Mouse (Mus musculus): ENCODE data around the gene Emb. TPM values are rescaled to one million over a fixed set of nuclear protein-coding genes. Genes with fewer than 3 reads are reported as not detected.

Emb gene
- polyA plus RNA-seq, 1 experiment, result 11.4 TPM

DNA sequence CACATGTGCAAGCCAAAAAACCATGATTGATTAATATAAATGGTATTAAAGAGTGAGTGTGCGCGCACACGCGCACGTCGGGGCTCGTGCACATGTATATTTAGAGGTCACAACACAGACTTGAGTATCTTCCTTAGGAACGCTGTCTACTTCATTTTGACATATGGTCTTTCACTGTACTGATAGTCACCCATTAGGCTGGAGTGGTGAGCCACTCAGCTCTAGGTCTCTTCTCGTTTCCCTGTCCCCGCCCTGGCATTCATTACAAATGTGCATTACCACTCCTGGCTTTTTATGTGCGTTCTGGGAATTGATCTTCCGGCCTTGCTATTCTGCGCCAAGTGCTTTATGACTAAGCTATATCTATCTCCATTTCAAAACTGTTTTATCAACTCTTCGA, 59.6 kb downstream of the Emb start:
- DNase-seq (ENCODE audit: low read depth), result no peak
- TF ChIP-seq POLR2A (IDR thresholded peaks at IDR 0.05; ENCODE audit: borderline replicate concordance, extremely low read depth, insufficient read depth, insufficient read length, poor library complexity, severe bottlenecking) (no peak), CTCF (IDR thresholded peaks at IDR 0.05; ENCODE audit: borderline replicate concordance, extremely low read depth, insufficient read depth, insufficient read length) (no peak)

DNA sequence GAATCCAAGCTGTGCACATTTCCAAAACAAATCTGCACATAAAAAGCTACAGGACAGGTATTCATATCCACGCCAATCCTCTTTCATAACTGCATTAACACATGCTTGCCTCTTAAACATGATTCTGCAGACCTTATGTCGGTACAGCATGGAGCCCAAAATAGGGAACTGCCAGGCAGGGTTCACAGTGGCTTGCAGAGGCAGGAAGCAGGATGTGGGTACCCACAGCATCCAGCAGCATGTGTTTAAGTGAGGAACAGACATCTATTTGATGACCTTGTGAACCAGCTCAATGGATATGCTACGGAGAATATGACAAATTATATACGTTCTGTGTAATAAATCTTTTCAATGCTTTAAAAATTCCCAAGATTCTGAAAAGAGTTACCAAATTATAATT, 75.7 kb downstream of the Emb start:
- TF ChIP-seq CTCF (IDR thresholded peaks at IDR 0.05; ENCODE audit: borderline replicate concordance, extremely low read depth, insufficient read depth, insufficient read length) (no peak), POLR2A (IDR thresholded peaks at IDR 0.05; ENCODE audit: borderline replicate concordance, extremely low read depth, insufficient read depth, insufficient read length, poor library complexity, severe bottlenecking) (no peak)
- DNase-seq (ENCODE audit: low read depth), result no peak

DNA sequence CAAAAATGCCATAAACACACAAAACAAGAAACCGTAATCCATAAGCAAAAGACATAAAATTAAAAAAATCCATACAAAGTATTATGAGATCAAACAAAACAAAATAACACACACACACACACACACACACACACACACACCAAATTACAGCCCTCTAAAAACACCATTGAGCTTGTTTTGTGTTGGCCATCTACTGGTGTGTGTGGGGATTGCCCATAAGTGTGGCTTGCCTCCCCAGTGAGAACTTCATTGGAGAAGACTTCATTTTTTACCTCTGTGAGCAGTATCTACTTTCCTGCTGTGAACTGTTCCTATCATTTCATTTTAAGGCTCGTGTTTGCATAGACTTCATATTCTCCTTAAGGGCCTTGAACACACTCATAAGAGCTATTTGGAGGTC, 78.6 kb downstream of the Emb start:
- peak; percentile 14; the same call in 1 of the 2 replicates for TF ChIP-seq CTCF (IDR thresholded peaks at IDR 0.05; ENCODE audit: borderline replicate concordance, extremely low read depth, insufficient read depth, insufficient read length)
- no peak for TF ChIP-seq POLR2A (IDR thresholded peaks at IDR 0.05; ENCODE audit: borderline replicate concordance, extremely low read depth, insufficient read depth, insufficient read length, poor library complexity, severe bottlenecking)

DNA sequence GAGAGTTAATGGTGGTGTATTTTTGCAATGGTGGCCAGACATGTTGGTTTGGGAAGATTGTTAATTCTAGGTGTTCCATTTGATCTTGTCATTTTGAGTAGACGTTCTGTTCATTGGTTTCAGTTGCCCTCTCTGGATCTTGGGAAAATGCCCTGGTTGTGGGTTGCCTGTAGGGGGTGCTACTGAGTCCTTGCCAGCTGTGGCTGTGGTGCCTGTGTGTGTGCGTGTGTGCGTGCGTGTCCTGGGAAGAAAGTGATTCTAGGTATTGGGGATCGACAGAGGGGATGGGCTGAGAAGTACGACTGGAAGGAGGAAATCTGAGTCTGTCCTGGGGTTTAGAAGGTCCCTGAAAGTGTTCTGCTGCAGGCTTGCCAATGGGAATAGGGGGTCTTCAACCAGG, 79.1 kb downstream of the Emb start:
- DNase-seq (ENCODE audit: low read depth), result no peak
- TF ChIP-seq POLR2A (IDR thresholded peaks at IDR 0.05; ENCODE audit: borderline replicate concordance, extremely low read depth, insufficient read depth, insufficient read length, poor library complexity, severe bottlenecking) (no peak), CTCF (IDR thresholded peaks at IDR 0.05; ENCODE audit: borderline replicate concordance, extremely low read depth, insufficient read depth, insufficient read length) (peak; percentile 0; the same call in 1 of the 2 replicates)

More for the DNA sequence above, 78.6 kb downstream of the Emb start:
- no peak for DNase-seq (ENCODE audit: low read depth)

DNA sequence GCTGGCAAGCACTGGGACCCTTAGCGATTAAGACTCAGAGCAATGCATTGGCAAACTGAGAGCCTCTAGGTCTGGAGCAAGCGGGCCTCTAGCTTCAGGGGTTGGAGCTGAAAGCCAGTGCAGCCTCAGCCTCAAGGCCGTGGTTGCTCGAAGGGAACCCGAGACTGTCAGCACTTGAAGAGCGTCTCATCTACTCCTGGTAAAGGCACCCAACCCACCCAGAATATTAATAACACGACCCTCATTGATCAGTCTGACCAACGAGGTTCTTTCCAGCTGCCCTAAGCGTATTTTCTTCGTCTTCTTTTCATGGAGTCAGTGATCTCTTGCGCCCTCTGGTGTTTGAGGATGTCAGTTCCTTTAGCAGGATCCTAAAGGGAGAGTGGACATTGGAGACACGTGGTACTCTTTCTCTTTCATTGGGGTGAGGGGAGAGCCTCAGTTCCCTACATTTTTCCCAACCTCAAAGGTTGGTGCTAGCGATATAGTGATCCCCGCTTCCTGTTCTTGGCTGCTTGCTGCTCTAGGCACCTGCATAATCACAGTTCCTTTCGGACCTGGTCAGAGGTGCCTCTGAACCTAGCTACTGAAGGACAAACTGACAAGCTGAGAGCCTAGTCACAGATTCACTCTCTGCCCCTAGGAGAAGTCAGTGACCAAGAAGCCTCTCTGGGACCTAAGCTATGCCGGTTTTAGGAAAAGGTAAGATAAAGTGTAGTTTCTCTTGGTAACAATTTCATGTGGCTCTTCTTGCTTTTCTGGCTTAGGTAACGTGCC, 81.3 kb downstream of the Emb start:
- peak; percentile 79; the same call in 1 of the 2 replicates for TF ChIP-seq CTCF (IDR thresholded peaks at IDR 0.05; ENCODE audit: borderline replicate concordance, extremely low read depth, insufficient read depth, insufficient read length)
- TF ChIP-seq POLR2A (IDR thresholded peaks at IDR 0.05; ENCODE audit: borderline replicate concordance, extremely low read depth, insufficient read depth, insufficient read length, poor library complexity, severe bottlenecking), result no peak
- peak; percentile 87 for DNase-seq (ENCODE audit: low read depth)

DNA sequence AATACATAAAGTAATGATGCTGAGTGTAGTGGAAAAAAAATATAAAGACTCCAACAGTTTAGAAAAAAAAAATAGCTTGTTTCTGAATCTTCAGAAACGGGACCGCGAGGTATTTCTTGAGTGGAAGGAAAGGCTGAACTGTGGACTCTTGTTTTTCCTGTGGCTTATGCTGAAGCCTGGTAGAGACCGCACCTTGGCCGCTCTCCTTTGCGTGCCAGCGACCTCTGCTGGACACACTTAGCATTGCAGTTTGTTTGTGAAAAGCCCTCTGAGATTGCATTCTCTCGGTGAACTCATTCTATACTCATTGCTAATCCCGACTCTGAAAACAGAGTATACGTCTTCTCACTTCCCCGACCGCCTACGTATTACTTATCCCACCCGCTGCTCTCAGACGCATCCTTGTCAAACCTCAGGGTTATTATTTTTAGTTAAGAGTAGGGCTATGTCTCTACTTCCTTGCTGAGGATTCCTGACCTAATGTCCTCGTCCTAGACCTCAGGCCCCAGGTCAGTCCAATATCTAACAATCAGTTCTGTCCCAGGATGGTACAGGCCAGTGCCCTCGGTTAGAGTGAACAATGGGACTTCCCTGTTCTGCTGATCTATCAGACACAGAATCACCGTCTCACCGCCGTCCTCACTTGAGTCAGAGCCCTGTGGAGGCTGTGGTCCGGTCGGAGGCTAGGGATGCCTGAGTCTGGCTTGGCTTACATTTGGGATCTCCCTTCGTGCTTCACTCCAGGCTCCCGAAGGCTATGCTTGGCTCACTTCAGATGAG, 103.3 kb downstream of the Emb start:
- DNase-seq (ENCODE audit: low read depth), result peak; percentile 83
- TF ChIP-seq CTCF (IDR thresholded peaks at IDR 0.05; ENCODE audit: borderline replicate concordance, extremely low read depth, insufficient read depth, insufficient read length) (peak; percentile 97), POLR2A (IDR thresholded peaks at IDR 0.05; ENCODE audit: borderline replicate concordance, extremely low read depth, insufficient read depth, insufficient read length, poor library complexity, severe bottlenecking) (no peak)

Other genes starting within 250 kb of the Emb start
- gene Parp8, start 183.0 kb upstream of the Emb start, polyA plus RNA-seq (2012; rRNA removed), result 42.9 and 44.9 TPM in 2 replicates
- gene Gm17509, start 12.5 kb downstream of the Emb start, polyA plus RNA-seq (2012; rRNA removed), result 0.78 and 1.0 TPM in 2 replicates